Mouse (Mus musculus) olfactory bulb, adult 2 months (tissue): ENCODE measurements around the gene Ptpn14. TPM values are rescaled to one million over a fixed set of nuclear protein-coding genes. Genes with fewer than 3 reads are reported as not detected.

Experiments
- H3K27ac ChIP-seq: fragments of 200-500 bp; 2 replicates; pipeline ENCODE4 v1.5.1; 2012; ENCODE audit warnings: low read depth, low read length; ENCODE audit not compliant: insufficient read depth
- H3K4me1 ChIP-seq: fragments of 200-500 bp; 2 replicates; pipeline ENCODE4 v1.6.1; 2012; ENCODE audit warnings: low read length; ENCODE audit not compliant: control insufficient read depth, insufficient read depth
- H3K4me3 ChIP-seq: fragments of 200-500 bp; 2 replicates; pipeline ENCODE4 v1.5.1; 2012; ENCODE audit warnings: mild to moderate bottlenecking, low read depth, low read length, moderate library complexity; ENCODE audit not compliant: insufficient read depth
- CTCF ChIP-seq: fragments of 200-500 bp; IDR thresholded peaks from 2 replicates; pipeline ENCODE4 v1.5.1; 2012; ENCODE audit warnings: low read depth, mild to moderate bottlenecking, low read length, moderate library complexity; ENCODE audit not compliant: insufficient read depth
- POLR2A ChIP-seq: fragments of 200-500 bp; IDR thresholded peaks from 2 replicates; pipeline ENCODE4 v1.6.1; 2012; ENCODE audit warnings: mild to moderate bottlenecking, low read depth, low read length, moderate library complexity; ENCODE audit not compliant: insufficient read depth
- WGBS: fragments of 180-500 bp; shearing (Covaris S2); methylation state at CpG from one replicate; pipeline ENCODE4 v1.1.7; 2018; 5-methylcytosine and 5-hydroxymethylcytosine counted together
- polyA plus RNA-seq: library from polyadenylated mRNA; stranded (reverse); fragments of >200 nt; gene quantifications from 2 replicates; pipeline ENCODE4 v1.2.4, GENCODE M21; 2012; ENCODE audit warnings: low replicate concordance; ENCODE audit not compliant: missing spikeins, insufficient read depth, insufficient read length

Gene Ptpn14
- polyA plus RNA-seq, 1 experiment, result 73.8 TPM

DNA sequence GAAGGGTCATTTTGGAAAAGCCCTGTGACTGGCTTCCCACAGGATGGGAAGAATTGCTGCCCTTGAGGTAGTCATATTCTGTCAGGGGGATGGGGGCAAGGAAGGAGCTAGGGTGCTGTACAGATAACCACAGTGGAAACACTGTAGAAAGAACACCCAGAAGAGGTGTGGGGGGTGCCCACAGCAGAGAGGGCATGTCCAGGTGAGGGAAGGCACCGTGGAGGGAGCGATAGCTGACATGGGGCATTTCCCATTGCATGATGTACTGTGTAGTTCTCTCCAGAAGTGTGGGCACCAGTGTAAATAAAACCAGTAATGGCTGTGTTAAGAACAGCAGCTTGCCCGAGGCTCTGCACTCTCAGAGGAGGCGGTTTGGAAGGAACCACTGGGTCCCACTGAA is 102.3 kb downstream of the Ptpn14 start:
- no peak overlapping the region for H3K4me3 ChIP-seq
- peaks cover 12% of the 10 kb centered on the region; the same call in 1 of the 2 replicates for H3K4me1 ChIP-seq
- H3K27ac ChIP-seq, result no peak overlapping the region
- TF ChIP-seq CTCF, result no peak
- no peak for TF ChIP-seq POLR2A
- WGBS, result 56% methylated on average over 4 of the region's 4 CpGs

GRCm38 (mm10) chr1:189830797-189831232 is 102.7 kb downstream of the Ptpn14 start:
- H3K4me3 ChIP-seq, result no peak overlapping the region
- TF ChIP-seq CTCF (no peak), POLR2A (no peak)
- WGBS, result 33% methylated on average over 12 of the region's 12 CpGs
- H3K27ac ChIP-seq, result no peak overlapping the region
- H3K4me1 ChIP-seq, result peaks cover 12% of the 10 kb centered on the region; the same call in 1 of the 2 replicates

DNA sequence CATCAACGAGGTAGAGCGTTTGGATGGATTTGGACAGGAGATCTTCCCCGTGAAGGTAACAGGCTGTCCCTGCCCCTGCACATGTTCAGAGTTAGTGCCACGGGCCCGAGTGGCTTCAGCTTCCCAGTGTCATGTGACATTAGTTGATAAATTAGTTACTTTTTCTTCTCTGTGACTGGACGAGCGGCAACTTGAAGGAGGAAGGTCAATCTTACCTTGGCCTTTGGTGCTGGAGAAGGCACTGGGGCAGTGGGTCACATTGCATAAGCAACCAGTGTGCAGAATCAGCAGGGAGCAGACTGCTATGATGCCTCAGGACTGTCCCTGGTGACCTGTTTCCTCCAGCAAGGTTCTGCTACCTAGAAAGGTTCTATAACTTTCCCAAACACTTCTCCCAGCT is 105.3 kb downstream of the Ptpn14 start:
- H3K4me1 ChIP-seq, result peaks cover 12% of the 10 kb centered on the region; the same call in 1 of the 2 replicates
- WGBS, result 94% methylated on average over 7 of the region's 7 CpGs

GRCm38 (mm10) chr1:189834166-189834565 is 106.1 kb downstream of the Ptpn14 start:
- WGBS, result 63% methylated on average over 13 of the region's 13 CpGs
- no peak overlapping the region for H3K27ac ChIP-seq
- peaks cover 12% of the 10 kb centered on the region; the same call in 1 of the 2 replicates for H3K4me1 ChIP-seq
- no peak for TF ChIP-seq POLR2A
- TF ChIP-seq CTCF, result no peak
- H3K4me3 ChIP-seq, result no peak overlapping the region

More for the DNA sequence above, 105.3 kb downstream of the Ptpn14 start:
- no peak for TF ChIP-seq CTCF
- no peak for TF ChIP-seq POLR2A
- Histone ChIP-seq H3K4me3 (no peak overlapping the region), H3K27ac (no peak overlapping the region)

DNA sequence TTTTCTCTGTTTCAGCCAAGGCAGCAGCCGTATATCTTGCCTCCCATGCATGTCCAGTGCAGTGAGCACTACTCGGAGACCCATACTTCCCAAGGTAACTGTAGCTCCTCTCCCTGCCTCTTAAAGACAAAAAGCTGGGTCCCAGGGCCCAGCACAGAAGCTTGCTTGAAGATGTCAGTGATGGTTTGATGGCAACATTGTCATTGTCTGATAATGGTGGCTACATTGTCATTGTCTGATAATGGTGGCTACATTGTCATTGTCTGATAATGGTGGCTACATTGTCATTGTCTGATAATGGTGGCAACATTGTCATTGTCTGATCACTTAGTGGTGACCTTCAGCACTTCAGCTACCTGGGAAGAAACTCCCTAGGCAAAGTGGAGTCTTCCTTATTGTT is 118.3 kb downstream of the Ptpn14 start:
- H3K4me3 ChIP-seq, result no peak overlapping the region
- TF ChIP-seq POLR2A (no peak), CTCF (no peak)
- no peaks in the 10 kb centered on the region for H3K4me1 ChIP-seq
- WGBS, result 95% methylated on average over 2 of the region's 2 CpGs
- no peak overlapping the region for H3K27ac ChIP-seq

- TF ChIP-seq POLR2A (no peak), CTCF (no peak)
- no peaks in the 10 kb centered on the region for H3K4me1 ChIP-seq
- H3K4me3 ChIP-seq, result no peak overlapping the region
- H3K27ac ChIP-seq, result no peak overlapping the region
- 73% methylated on average over 11 of the region's 11 CpGs for WGBS
Observed at GRCm38 (mm10) chr1:189849550-189849949, 121.5 kb downstream of the Ptpn14 start.

DNA sequence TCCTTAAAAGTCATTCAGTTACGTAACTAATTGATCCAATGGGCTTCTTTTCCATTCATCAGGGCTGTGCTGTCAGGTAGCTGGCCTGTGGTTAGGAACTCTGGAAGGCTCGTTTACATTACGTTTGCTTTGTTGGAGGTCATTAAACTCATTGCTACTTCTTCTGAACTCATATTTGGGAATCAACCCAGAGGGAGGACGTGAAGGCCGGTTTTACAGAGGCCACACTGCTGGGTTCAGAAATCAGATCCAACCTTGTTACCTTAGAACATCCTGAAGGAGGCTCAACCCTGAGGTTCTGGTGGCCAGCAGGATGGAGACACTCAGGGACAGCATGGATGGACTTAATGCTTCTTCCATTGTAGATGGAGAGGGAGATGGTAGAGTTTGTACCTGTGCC is 124.0 kb downstream of the Ptpn14 start:
- H3K4me3 ChIP-seq, result no peak overlapping the region
- no peak overlapping the region for H3K27ac ChIP-seq
- 88% methylated on average over 5 of the region's 5 CpGs for WGBS
- H3K4me1 ChIP-seq, result no peaks in the 10 kb centered on the region
- TF ChIP-seq CTCF (no peak), POLR2A (no peak)

- no peak overlapping the region for H3K27ac ChIP-seq
- H3K4me3 ChIP-seq, result no peak overlapping the region
- no peaks in the 10 kb centered on the region for H3K4me1 ChIP-seq
- TF ChIP-seq POLR2A (no peak), CTCF (no peak)
- 90% methylated on average over 7 of the region's 7 CpGs for WGBS
Observed at GRCm38 (mm10) chr1:189852456-189852855, 124.4 kb downstream of the Ptpn14 start.

DNA sequence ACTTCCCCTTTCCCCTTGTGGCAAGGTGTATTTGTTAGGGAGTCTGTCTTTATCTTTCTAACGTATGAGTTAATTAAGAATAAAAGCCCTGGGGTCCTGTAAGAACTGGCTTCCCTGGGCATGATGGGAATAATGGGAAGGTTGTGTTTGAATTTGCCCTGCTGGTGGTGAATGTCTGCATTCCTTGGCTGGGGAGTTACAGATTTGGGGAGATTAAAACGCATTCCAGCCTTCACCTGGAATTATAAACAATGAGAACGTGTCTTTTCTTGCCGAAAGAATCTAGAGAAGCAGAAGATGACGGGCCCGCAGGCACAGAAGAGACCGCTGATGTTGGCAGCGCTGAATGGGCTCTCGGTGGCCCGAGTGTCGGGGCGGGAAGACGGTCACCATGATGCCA is 126.6 kb downstream of the Ptpn14 start:
- H3K27ac ChIP-seq, result no peak overlapping the region
- no peaks in the 10 kb centered on the region for H3K4me1 ChIP-seq
- no peak for TF ChIP-seq POLR2A
- no peak for TF ChIP-seq CTCF
- 92% methylated on average over 13 of the region's 13 CpGs for whole genome bisulfite sequencing
- no peak overlapping the region for H3K4me3 ChIP-seq

GRCm38 (mm10) chr1:189855739-189856138 is 127.7 kb downstream of the Ptpn14 start:
- Histone ChIP-seq H3K4me3 (no peak overlapping the region), H3K4me1 (no peaks in the 10 kb centered on the region), H3K27ac (no peak overlapping the region)
- TF ChIP-seq POLR2A (no peak), CTCF (no peak)
- WGBS, result 98% methylated on average over 5 of the region's 5 CpGs
